Mouse (Mus musculus) B cell, adult 67 days (primary cell): ENCODE results near the gene Gm10282. TPM values are rescaled to one million over a fixed set of nuclear protein-coding genes. Genes with fewer than 3 reads are reported as not detected.

ENCODE experiments used
- total RNA-seq, 2 experiments: library from RNA; stranded (reverse); gene quantifications; 4 replicates each; pipeline ENCODE4 v1.2.4; 2023

The Gm10282 gene
- total RNA-seq: 10 to 100 TPM; 15.6 to 16.1 TPM

GRCm38 (mm10) chr8:72305210-72305905 is at the start of gene Gm10282:
TSS of gene Gm10282 (minus strand) at chr8:72305260.

GRCm38 (mm10) chr8:72318801-72319322 is 13.8 kb upstream of the Gm10282 start, which contains the start of gene Klf2:
TSS of gene Klf2 (plus strand) at chr8:72319033.

Other genes starting within 250 kb of the Gm10282 start
- not detected for gene Olfr373, start 222.1 kb downstream of the Gm10282 start, total RNA-seq
- under 1 TPM; 0.09 to 0.27 TPM for gene Olfr374, start 198.2 kb downstream of the Gm10282 start, total RNA-seq
- 100 to 1,000 TPM; 241 to 290 TPM for gene Tpm4, start 170.3 kb downstream of the Gm10282 start, total RNA-seq
- gene Rab8a, start 144.1 kb downstream of the Gm10282 start, total RNA-seq: 100 to 1,000 TPM; 152 to 153 TPM
- 10 to 100 TPM; 28.4 to 44.0 TPM for gene Hsh2d, start 115.6 kb downstream of the Gm10282 start, total RNA-seq
- not detected for gene Cib3, start 92.4 kb downstream of the Gm10282 start, total RNA-seq
- gene Gm11034, start 91.6 kb downstream of the Gm10282 start, total RNA-seq: not detected
- 10 to 100 TPM; 69.0 to 86.6 TPM for gene Fam32a, start 85.5 kb downstream of the Gm10282 start, total RNA-seq
- 100 to 1,000 TPM; 204 to 217 TPM for gene Ap1m1, start 65.2 kb downstream of the Gm10282 start, total RNA-seq
- 1,000 to 10,000 TPM; 1,584 to 2,812 TPM for gene Klf2, start 13.8 kb upstream of the Gm10282 start, total RNA-seq
- 100 to 1,000 TPM; 105 to 107 TPM for gene Eps15l1, start 116.2 kb upstream of the Gm10282 start, total RNA-seq
- gene Calr3, start 138.6 kb upstream of the Gm10282 start, total RNA-seq: under 1 TPM; 0.42 to 0.49 TPM
- gene 1700030K09Rik, start 138.6 kb upstream of the Gm10282 start, total RNA-seq: 10 to 100 TPM; 41.9 to 45.0 TPM
- gene Cherp, start 170.0 kb upstream of the Gm10282 start, total RNA-seq: 100 to 1,000 TPM; 119 to 140 TPM
- gene Slc35e1, start 187.4 kb upstream of the Gm10282 start, total RNA-seq: 10 to 100 TPM; 73.0 to 73.1 TPM
- 10 to 100 TPM; 17.2 to 20.0 TPM for gene Med26, start 243.0 kb upstream of the Gm10282 start, total RNA-seq